Mouse (Mus musculus) ZHBTc4 (cell line): ENCODE measurements around the gene Chst8.

Source experiments
- DNase-seq: peaks from one replicate; pipeline ENCODE4 v3.0.0-alpha.2; 2011; ENCODE audit warnings: low read depth, low spot score

Chst8 gene

GRCm38 (mm10) chr7:34812531-34813111 is at the start of gene Chst8:
Chst8 (minus strand) TSS chr7:34812711.
- peak; percentile 92 for DNase-seq

- no peak for DNase-seq
Observed at GRCm38 (mm10) chr7:34858291-34858690, 45.8 kb upstream of the Chst8 start.

- no peak for DNase-seq
Observed at GRCm38 (mm10) chr7:34854781-34855352, 42.4 kb upstream of the Chst8 start.

GRCm38 (mm10) chr7:34853393-34853792 is 40.9 kb upstream of the Chst8 start:
- no peak for DNase-seq

- peak; percentile 92 for DNase-seq
Observed at GRCm38 (mm10) chr7:34849660-34850059, 37.1 kb upstream of the Chst8 start.

GRCm38 (mm10) chr7:34848811-34849210 is 36.3 kb upstream of the Chst8 start:
- DNase-seq: peak; percentile 28

- no peak for DNase-seq
Observed at GRCm38 (mm10) chr7:34847900-34848299, 35.4 kb upstream of the Chst8 start.

- DNase-seq: no peak
Observed at GRCm38 (mm10) chr7:34847410-34847809, 34.9 kb upstream of the Chst8 start.

GRCm38 (mm10) chr7:34838749-34839148 is 26.2 kb upstream of the Chst8 start:
- DNase-seq: peak; percentile 75

GRCm38 (mm10) chr7:34838231-34838630 is 25.7 kb upstream of the Chst8 start:
- DNase-seq: no peak

- DNase-seq: peak; percentile 88
Observed at GRCm38 (mm10) chr7:34826255-34826909, 13.9 kb upstream of the Chst8 start.

- DNase-seq: no peak
Observed at GRCm38 (mm10) chr7:34821587-34821986, 9.1 kb upstream of the Chst8 start.

- no peak for DNase-seq
Observed at GRCm38 (mm10) chr7:34820554-34820953, 8.0 kb upstream of the Chst8 start.

- no peak for DNase-seq
Observed at GRCm38 (mm10) chr7:34819796-34820195, 7.3 kb upstream of the Chst8 start.

- peak; percentile 47 for DNase-seq
Observed at GRCm38 (mm10) chr7:34818660-34819059, 6.1 kb upstream of the Chst8 start.

- DNase-seq: no peak
Observed at GRCm38 (mm10) chr7:34816981-34817380, 4.5 kb upstream of the Chst8 start.

GRCm38 (mm10) chr7:34814801-34815200 is 2.3 kb upstream of the Chst8 start:
- no peak for DNase-seq

- peak; percentile 68 for DNase-seq
Observed at GRCm38 (mm10) chr7:34811531-34812526, 682 bp downstream of the Chst8 start.

GRCm38 (mm10) chr7:34811060-34811459 is 1.5 kb downstream of the Chst8 start:
- DNase-seq: no peak

GRCm38 (mm10) chr7:34806307-34806706 is 6.2 kb downstream of the Chst8 start:
- no peak for DNase-seq

GRCm38 (mm10) chr7:34805691-34806205 is 6.8 kb downstream of the Chst8 start:
- DNase-seq: no peak

- DNase-seq: no peak
Observed at GRCm38 (mm10) chr7:34805042-34805441, 7.5 kb downstream of the Chst8 start.
